Comparison of ENCODE assay signal across 11 mouse cellular contexts in genomic region chr17:5537095-5537575, GRCm38 (mm10). TPM values are rescaled to one million over a fixed set of nuclear protein-coding genes. Genes with fewer than 3 reads are reported as not detected.
DNase-seq lines count a peak whose midpoint lies in the region; ATAC-seq and TF ChIP-seq lines count a peak whose summit lies in the region.
"Had no signal": no experiment of that assay in that cellular context is flagged by ENCODE, and none has a peak within 500 bp of the region (broad histone marks: within the 10 kb centered on the region; RNA-seq: fewer than 3 reads in every experiment).

No protein-coding gene starts in this region.

- ATAC-seq in lung, postnatal 0 days = peak; percentile 52
- ATAC-seq in forebrain, embryonic 15.5 days (replicated peaks) = peak; percentile 53; the same call in 1 of the 2 replicates
- ATAC-seq in midbrain, embryonic 16.5 days = peak; percentile 63; the same call in 1 of the 2 replicates
- ATAC-seq: liver, embryonic 12.5 days had no signal

- no peak overlapping the region for H3K9ac ChIP-seq in lung, postnatal 0 days (replicated peaks; ENCODE audit: low read depth)
- H3K9ac ChIP-seq in forebrain, embryonic 15.5 days (replicated peaks) = no peak overlapping the region
- H3K9ac ChIP-seq in midbrain, embryonic 16.5 days (ENCODE audit: low read depth, low read length) = no peak overlapping the region
- H3K9ac ChIP-seq: embryonic facial prominence, embryonic 13.5 days; liver, embryonic 12.5 days had no signal

- no peaks in the 10 kb centered on the region for H3K9me3 ChIP-seq in lung, postnatal 0 days (ENCODE audit: low read length)
- no peaks in the 10 kb centered on the region for H3K9me3 ChIP-seq in forebrain, embryonic 15.5 days
- no peaks in the 10 kb centered on the region for H3K9me3 ChIP-seq in midbrain, embryonic 16.5 days (replicated peaks; ENCODE audit: control insufficient read depth, low read length, poor library complexity, severe bottlenecking)
- H3K9me3 ChIP-seq: embryonic facial prominence, embryonic 13.5 days; liver, embryonic 12.5 days had no signal

- intact Hi-C loops in heart, postnatal 25 days (cut with DNase I) = no loop called here

- TF ChIP-seq CTCF in lung, postnatal 0 days (IDR thresholded peaks at IDR 0.05) = no peak
- TF ChIP-seq CTCF in thymus, adult 2 months (IDR thresholded peaks at IDR 0.05; ENCODE audit: borderline replicate concordance, control insufficient read depth, extremely low read depth, insufficient read depth, low read length, poor library complexity) = no peak

- peak; percentile 26 for DNase-seq in adrenal gland, adult 2 months
- no peak for DNase-seq in adrenal gland, adult 18-20 months (ENCODE audit: low spot score in 2 of 2)
- DNase-seq in lung, postnatal 0 days (ENCODE audit: low spot score) = peak; percentile 13
- no peak for DNase-seq in lung, postnatal 14 days
- DNase-seq in heart, postnatal 25 days (ENCODE audit: low spot score) = no peak
- no peak for DNase-seq in thymus, adult 2 months
- DNase-seq: thymus, postnatal 25 days had no signal

- no peak overlapping the region for H3K4me2 ChIP-seq in lung, postnatal 0 days (replicated peaks; ENCODE audit: low read depth, low read length)
- H3K4me2 ChIP-seq in forebrain, embryonic 15.5 days (replicated peaks) = no peak overlapping the region
- no peak overlapping the region; the same call in 1 of the 2 replicates for H3K4me2 ChIP-seq in midbrain, embryonic 16.5 days (ENCODE audit: low read length)
- H3K4me2 ChIP-seq: embryonic facial prominence, embryonic 13.5 days; liver, embryonic 12.5 days had no signal

- TF ChIP-seq EP300 in lung, postnatal 0 days (IDR thresholded peaks at IDR 0.05) = no peak

- no peaks in the 10 kb centered on the region for H3K36me3 ChIP-seq in lung, postnatal 0 days (ENCODE audit: insufficient read depth, low read length)
- no peaks in the 10 kb centered on the region for H3K36me3 ChIP-seq in forebrain, embryonic 15.5 days
- H3K36me3 ChIP-seq in midbrain, embryonic 16.5 days (ENCODE audit: control insufficient read depth, insufficient read depth, low read length) = no peaks in the 10 kb centered on the region
- no peaks in the 10 kb centered on the region for H3K36me3 ChIP-seq in thymus, adult 2 months (ENCODE audit: control insufficient read depth, insufficient read depth, low read length)
- H3K36me3 ChIP-seq: embryonic facial prominence, embryonic 13.5 days; liver, embryonic 12.5 days had no signal

- no peak overlapping the region for H3K27ac ChIP-seq in lung, postnatal 0 days (ENCODE audit: low read length)
- peak overlapping the region; percentile 66 for H3K27ac ChIP-seq in forebrain, embryonic 15.5 days (replicated peaks)
- H3K27ac ChIP-seq in midbrain, embryonic 16.5 days (ENCODE audit: low read length) = peak overlapping the region; percentile 47; the same call in 1 of the 2 replicates
- H3K27ac ChIP-seq in thymus, adult 2 months (ENCODE audit: control insufficient read depth, insufficient read depth, low read length) = no peak overlapping the region
- H3K27ac ChIP-seq: embryonic facial prominence, embryonic 13.5 days; liver, embryonic 12.5 days had no signal

- WGBS in lung, postnatal 0 days = 64% methylated on average over 11 of the region's 11 CpGs
- 55% methylated on average over 11 of the region's 11 CpGs for WGBS in forebrain, embryonic 15.5 days
- 57% methylated on average over 11 of the region's 11 CpGs for WGBS in midbrain, embryonic 16.5 days
- WGBS in thymus, adult 2 months = 92% methylated on average over 11 of the region's 11 CpGs

- H3K27me3 ChIP-seq in lung, postnatal 0 days (replicated peaks; ENCODE audit: insufficient read depth, low read length) = no peaks in the 10 kb centered on the region
- no peaks in the 10 kb centered on the region for H3K27me3 ChIP-seq in forebrain, embryonic 15.5 days
- no peaks in the 10 kb centered on the region for H3K27me3 ChIP-seq in midbrain, embryonic 16.5 days (ENCODE audit: control insufficient read depth, insufficient read depth, low read depth, low read length)
- no peaks in the 10 kb centered on the region for H3K27me3 ChIP-seq in thymus, adult 2 months (ENCODE audit: control insufficient read depth, insufficient read depth, low read length)
- H3K27me3 ChIP-seq: embryonic facial prominence, embryonic 13.5 days; liver, embryonic 12.5 days had no signal

- H3K4me3 ChIP-seq in lung, postnatal 0 days (ENCODE audit: low read depth, low read length) = no peak overlapping the region
- no peak overlapping the region for H3K4me3 ChIP-seq in forebrain, embryonic 15.5 days
- H3K4me3 ChIP-seq in midbrain, embryonic 16.5 days (ENCODE audit: low read depth, low read length) = no peak overlapping the region
- no peak overlapping the region for H3K4me3 ChIP-seq in thymus, adult 2 months (ENCODE audit: control insufficient read depth, insufficient read depth, low read length)
- H3K4me3 ChIP-seq: embryonic facial prominence, embryonic 13.5 days; liver, embryonic 12.5 days had no signal

- no peak for TF ChIP-seq POLR2A in thymus, adult 2 months (IDR thresholded peaks at IDR 0.05; ENCODE audit: control insufficient read depth, extremely low read depth, insufficient read depth, low read length, poor library complexity)

- H3K4me1 ChIP-seq in lung, postnatal 0 days (ENCODE audit: insufficient read depth, low read depth, low read length) = no peaks in the 10 kb centered on the region
- H3K4me1 ChIP-seq in forebrain, embryonic 15.5 days = peaks cover 6% of the 10 kb centered on the region; the same call in 1 of the 2 replicates
- peaks cover 7% of the 10 kb centered on the region; the same call in 1 of the 2 replicates for H3K4me1 ChIP-seq in midbrain, embryonic 16.5 days (ENCODE audit: control insufficient read depth, insufficient read depth, low read length)
- H3K4me1 ChIP-seq in thymus, adult 2 months (replicated peaks; ENCODE audit: control insufficient read depth, insufficient read depth, low read length) = peaks cover 6% of the 10 kb centered on the region; the same call in 1 of the 2 replicates

RNA-seq across cellular contexts. Expression of gene Zdhhc14, which starts 44.8 kb away (rescaled TPM):
- total RNA-seq in adrenal gland, adult 2 months (2021) = 1 to 10 TPM; 3.1 to 5.8 TPM
- 2.3 and 2.8 TPM in 2 replicates for polyA plus RNA-seq in adrenal gland, adult 2 months (2012; rRNA removed)
- total RNA-seq in adrenal gland, adult 18-20 months (2021) = 1 to 10 TPM; 3.6 to 5.6 TPM
- polyA plus RNA-seq in lung, postnatal 0 days (2015; fragmentation: Nextera tagmentation; extraction: Ambion mirVana) = 4.2 and 4.6 TPM in 2 replicates
- 8.3 and 9.4 TPM in 2 replicates for polyA plus RNA-seq in forebrain, embryonic 15.5 days (2015; fragmentation: Nextera tagmentation; extraction: Ambion mirVana)
- 9.0 and 9.4 TPM in 2 replicates for polyA plus RNA-seq in midbrain, embryonic 16.5 days (2015; fragmentation: Nextera tagmentation; extraction: Ambion mirVana)
- 1 to 10 TPM; 3.3 to 4.7 TPM for total RNA-seq in heart, postnatal 25 days (2021)
- 13.3 and 15.4 TPM in 2 replicates for polyA plus RNA-seq in thymus, adult 2 months (2012; rRNA removed)

Comparison
In these comparisons a context has a peak if more than half of its experiments do, and no peak if none do; other contexts are left out.
1. DNase-seq: peak in adrenal gland, adult 2 months (single experiment) and lung, postnatal 0 days (single experiment); none in adrenal gland, adult 18-20 months (0 of 2), lung, postnatal 14 days (single experiment), heart, postnatal 25 days (single experiment) and thymus, adult 2 months (single experiment).
2. H3K27ac ChIP-seq: peak in forebrain, embryonic 15.5 days (single experiment) and midbrain, embryonic 16.5 days (single experiment); none in lung, postnatal 0 days (single experiment) and thymus, adult 2 months (single experiment).
3. Peak in every context shown above with its lines, with median percentiles within 50 percentile points of each other: ATAC-seq.